Mouse (Mus musculus): Measurements from ENCODE around the gene Serinc5. TPM values are rescaled to one million over a fixed set of nuclear protein-coding genes. Genes with fewer than 3 reads are reported as not detected.
A peak's percentile ranks its signal among the peaks of the same experiment; 100 is the strongest.

The Serinc5 gene
- polyA plus RNA-seq, 1 experiment from 2014 or later, result 11.0 TPM

GRCm38 (mm10) chr13:92668214-92668985, 57.5 kb downstream of the Serinc5 start:
- no peak overlapping the region for H3K4me3 ChIP-seq (ENCODE audit: control insufficient read depth in 1 of 2, insufficient read depth in 1 of 2, low read depth in 1 of 2, low read length in 2 of 2)
- 90% methylated on average over 6 of the region's 6 CpGs for WGBS
- H3K9ac ChIP-seq (ENCODE audit: low read length), result no peak overlapping the region
- no peaks in the 10 kb centered on the region for H3K27me3 ChIP-seq (ENCODE audit: control insufficient read depth, insufficient read depth, low read length)
- no peak for ATAC-seq (ENCODE audit: insufficient number of reproducible peaks, insufficient read depth, low FRiP score, low read depth)
- H3K27ac ChIP-seq (replicated peaks in 1 of 2; ENCODE audit: control insufficient read depth in 1 of 2, insufficient read depth in 1 of 2, low read depth in 2 of 2, low read length in 2 of 2), result no peak overlapping the region
- H3K4me2 ChIP-seq (ENCODE audit: low read length), result no peak overlapping the region
- peaks cover 3 to 8% of the 10 kb centered on the region in 2 experiments; a peak in 2 of 4 replicates for H3K4me1 ChIP-seq (ENCODE audit: control insufficient read depth in 2 of 2, insufficient read depth in 2 of 2, low read length in 2 of 2)
- H3K9me3 ChIP-seq (ENCODE audit: control insufficient read depth, low read length), result no peaks in the 10 kb centered on the region
- H3K36me3 ChIP-seq (ENCODE audit: control insufficient read depth, insufficient read depth, low read length), result no peaks in the 10 kb centered on the region

GRCm38 (mm10) chr13:92671727-92672126, 60.8 kb downstream of the Serinc5 start:
- no peaks in the 10 kb centered on the region for H3K36me3 ChIP-seq (ENCODE audit: control insufficient read depth, insufficient read depth, low read length)
- peaks cover 10 to 14% of the 10 kb centered on the region in 2 experiments for H3K4me1 ChIP-seq (ENCODE audit: control insufficient read depth in 2 of 2, insufficient read depth in 2 of 2, low read length in 2 of 2)
- no peak overlapping the region for H3K27ac ChIP-seq (replicated peaks in 1 of 2; ENCODE audit: control insufficient read depth in 1 of 2, insufficient read depth in 1 of 2, low read depth in 2 of 2, low read length in 2 of 2)
- no peak overlapping the region for H3K4me2 ChIP-seq (ENCODE audit: low read length)
- no peak overlapping the region for H3K9ac ChIP-seq (ENCODE audit: low read length)
- no peaks in the 10 kb centered on the region for H3K27me3 ChIP-seq (ENCODE audit: control insufficient read depth, insufficient read depth, low read length)
- no peak for ATAC-seq (ENCODE audit: insufficient number of reproducible peaks, insufficient read depth, low FRiP score, low read depth)
- no peak overlapping the region for H3K4me3 ChIP-seq (ENCODE audit: control insufficient read depth in 1 of 2, insufficient read depth in 1 of 2, low read depth in 1 of 2, low read length in 2 of 2)
- H3K9me3 ChIP-seq (ENCODE audit: control insufficient read depth, low read length), result no peaks in the 10 kb centered on the region
- 71% methylated on average over 1 of the region's 1 CpGs for WGBS

GRCm38 (mm10) chr13:92674676-92675075, 63.8 kb downstream of the Serinc5 start:
- Histone ChIP-seq H3K4me1 (ENCODE audit: control insufficient read depth in 2 of 2, insufficient read depth in 2 of 2, low read length in 2 of 2) (peaks cover 11 to 18% of the 10 kb centered on the region in 2 experiments), H3K4me3 (ENCODE audit: control insufficient read depth in 1 of 2, insufficient read depth in 1 of 2, low read depth in 1 of 2, low read length in 2 of 2) (no peak overlapping the region), H3K27ac (replicated peaks in 1 of 2; ENCODE audit: control insufficient read depth in 1 of 2, insufficient read depth in 1 of 2, low read depth in 2 of 2, low read length in 2 of 2) (no peak overlapping the region), H3K27me3 (ENCODE audit: control insufficient read depth, insufficient read depth, low read length) (no peaks in the 10 kb centered on the region), H3K4me2 (ENCODE audit: low read length) (no peak overlapping the region), H3K9me3 (ENCODE audit: control insufficient read depth, low read length) (no peaks in the 10 kb centered on the region), H3K9ac (ENCODE audit: low read length) (no peak overlapping the region), H3K36me3 (ENCODE audit: control insufficient read depth, insufficient read depth, low read length) (no peaks in the 10 kb centered on the region)
- no peak for ATAC-seq (ENCODE audit: insufficient number of reproducible peaks, insufficient read depth, low FRiP score, low read depth)
- 72% methylated on average over 2 of the region's 2 CpGs for WGBS

- Histone ChIP-seq H3K4me3 (ENCODE audit: control insufficient read depth in 1 of 2, insufficient read depth in 1 of 2, low read depth in 1 of 2, low read length in 2 of 2) (no peak overlapping the region), H3K9ac (ENCODE audit: low read length) (no peak overlapping the region), H3K27me3 (ENCODE audit: control insufficient read depth, insufficient read depth, low read length) (no peaks in the 10 kb centered on the region), H3K4me2 (ENCODE audit: low read length) (no peak overlapping the region), H3K9me3 (ENCODE audit: control insufficient read depth, low read length) (no peaks in the 10 kb centered on the region), H3K36me3 (ENCODE audit: control insufficient read depth, insufficient read depth, low read length) (no peaks in the 10 kb centered on the region), H3K27ac (replicated peaks in 1 of 2; ENCODE audit: control insufficient read depth in 1 of 2, insufficient read depth in 1 of 2, low read depth in 2 of 2, low read length in 2 of 2) (no peak overlapping the region), H3K4me1 (ENCODE audit: control insufficient read depth in 2 of 2, insufficient read depth in 2 of 2, low read length in 2 of 2) (peaks cover 13 to 21% of the 10 kb centered on the region in 2 experiments)
- 72% methylated on average over 3 of the region's 3 CpGs for WGBS
- ATAC-seq (ENCODE audit: insufficient number of reproducible peaks, insufficient read depth, low FRiP score, low read depth), result no peak
Observed at GRCm38 (mm10) chr13:92675308-92675707, 64.4 kb downstream of the Serinc5 start.

GRCm38 (mm10) chr13:92675897-92676584, 65.2 kb downstream of the Serinc5 start:
- peak overlapping the region; percentile 36; the same call in 1 of the 2 replicates for H3K4me2 ChIP-seq (ENCODE audit: low read length)
- 48% methylated on average over 11 of the region's 11 CpGs for WGBS
- ATAC-seq (ENCODE audit: insufficient number of reproducible peaks, insufficient read depth, low FRiP score, low read depth), result no peak

GRCm38 (mm10) chr13:92677656-92678055, 66.8 kb downstream of the Serinc5 start:
- Histone ChIP-seq H3K4me2 (ENCODE audit: low read length) (no peak overlapping the region), H3K27me3 (ENCODE audit: control insufficient read depth, insufficient read depth, low read length) (no peaks in the 10 kb centered on the region), H3K36me3 (ENCODE audit: control insufficient read depth, insufficient read depth, low read length) (no peaks in the 10 kb centered on the region), H3K9me3 (ENCODE audit: control insufficient read depth, low read length) (no peaks in the 10 kb centered on the region), H3K4me1 (ENCODE audit: control insufficient read depth in 2 of 2, insufficient read depth in 2 of 2, low read length in 2 of 2) (peaks cover 16 to 21% of the 10 kb centered on the region in 2 experiments), H3K4me3 (ENCODE audit: control insufficient read depth in 1 of 2, insufficient read depth in 1 of 2, low read depth in 1 of 2, low read length in 2 of 2) (no peak overlapping the region), H3K9ac (ENCODE audit: low read length) (no peak overlapping the region), H3K27ac (replicated peaks in 1 of 2; ENCODE audit: control insufficient read depth in 1 of 2, insufficient read depth in 1 of 2, low read depth in 2 of 2, low read length in 2 of 2) (0 out of 4 replicates have a peak overlapping the region, but pooled peaks of 1 of the 2 experiments have one; percentile 6)
- ATAC-seq (ENCODE audit: insufficient number of reproducible peaks, insufficient read depth, low FRiP score, low read depth), result no peak
- 53% methylated on average over 4 of the region's 4 CpGs for WGBS

More at GRCm38 (mm10) chr13:92675897-92676584, 65.2 kb downstream of the Serinc5 start:
- Histone ChIP-seq H3K4me3 (ENCODE audit: control insufficient read depth in 1 of 2, insufficient read depth in 1 of 2, low read depth in 1 of 2, low read length in 2 of 2) (no peak overlapping the region), H3K27me3 (ENCODE audit: control insufficient read depth, insufficient read depth, low read length) (no peaks in the 10 kb centered on the region), H3K9me3 (ENCODE audit: control insufficient read depth, low read length) (no peaks in the 10 kb centered on the region), H3K36me3 (ENCODE audit: control insufficient read depth, insufficient read depth, low read length) (no peaks in the 10 kb centered on the region), H3K4me1 (ENCODE audit: control insufficient read depth in 2 of 2, insufficient read depth in 2 of 2, low read length in 2 of 2) (peaks cover 13 to 21% of the 10 kb centered on the region in 2 experiments), H3K9ac (ENCODE audit: low read length) (no peak overlapping the region; the same call in 1 of the 2 replicates), H3K27ac (replicated peaks in 1 of 2; ENCODE audit: control insufficient read depth in 1 of 2, insufficient read depth in 1 of 2, low read depth in 2 of 2, low read length in 2 of 2) (peak overlapping the region in 1 of 2 experiments; percentile 18; a peak in 3 of 4 replicates)

GRCm38 (mm10) chr13:92679661-92680060, 68.8 kb downstream of the Serinc5 start:
- Histone ChIP-seq H3K36me3 (ENCODE audit: control insufficient read depth, insufficient read depth, low read length) (no peaks in the 10 kb centered on the region), H3K9ac (ENCODE audit: low read length) (no peak overlapping the region), H3K4me3 (ENCODE audit: control insufficient read depth in 1 of 2, insufficient read depth in 1 of 2, low read depth in 1 of 2, low read length in 2 of 2) (no peak overlapping the region), H3K27me3 (ENCODE audit: control insufficient read depth, insufficient read depth, low read length) (no peaks in the 10 kb centered on the region), H3K9me3 (ENCODE audit: control insufficient read depth, low read length) (no peaks in the 10 kb centered on the region), H3K4me2 (ENCODE audit: low read length) (no peak overlapping the region), H3K4me1 (ENCODE audit: control insufficient read depth in 2 of 2, insufficient read depth in 2 of 2, low read length in 2 of 2) (peaks cover 16 to 21% of the 10 kb centered on the region in 2 experiments), H3K27ac (replicated peaks in 1 of 2; ENCODE audit: control insufficient read depth in 1 of 2, insufficient read depth in 1 of 2, low read depth in 2 of 2, low read length in 2 of 2) (no peak overlapping the region)
- ATAC-seq (ENCODE audit: insufficient number of reproducible peaks, insufficient read depth, low FRiP score, low read depth), result no peak
- 64% methylated on average over 7 of the region's 7 CpGs for WGBS
